Mouse (Mus musculus): ENCODE measurements around the gene Rxfp1. TPM values are rescaled to one million over a fixed set of nuclear protein-coding genes. Genes with fewer than 3 reads are reported as not detected.
"Not testable (repeated sequence)": the region's sequence is repeated elsewhere in the genome, so short reads cannot be mapped to it uniquely, and the experiment has no call there.

The Rxfp1 gene
- polyA plus RNA-seq, 1 experiment from 2014 or later: not detected

DNA sequence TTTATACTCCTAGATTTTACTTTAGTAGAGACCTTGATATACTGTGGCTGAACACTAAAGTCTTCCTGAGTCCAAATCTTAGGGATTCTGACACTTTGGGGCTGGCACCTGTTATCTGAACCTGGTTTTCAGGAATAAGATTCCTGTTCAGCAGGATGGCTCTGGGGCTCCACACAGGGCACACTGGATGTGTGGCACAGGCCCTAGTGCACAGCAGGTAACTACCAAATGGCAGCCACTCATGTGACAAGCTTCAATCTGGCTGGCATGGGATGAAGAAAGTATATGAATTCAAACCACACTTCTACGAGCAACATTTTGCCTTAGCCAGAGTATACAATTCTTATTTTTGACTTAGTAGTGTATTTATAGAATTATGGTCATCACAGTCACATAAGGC is 771 bp upstream of the Rxfp1 start:
- H3K4me3 ChIP-seq (replicated peaks; ENCODE audit: low read length): no peak overlapping the region

GRCm38 (mm10) chr3:79726506-79727075 is 11.1 kb downstream of the Rxfp1 start:
- Histone ChIP-seq H3K4me2 (ENCODE audit: low read depth, low read length) (no peak overlapping the region), H3K27ac (ENCODE audit: low read length) (no peak overlapping the region), H3K4me3 (replicated peaks; ENCODE audit: low read length) (no peak overlapping the region), H3K9me3 (replicated peaks; ENCODE audit: control insufficient read depth, low read length) (no peaks in the 10 kb centered on the region), H3K36me3 (ENCODE audit: control insufficient read depth, insufficient read depth, low read length) (no peaks in the 10 kb centered on the region), H3K27me3 (ENCODE audit: control insufficient read depth, insufficient read depth, low read length) (no peaks in the 10 kb centered on the region), H3K9ac (ENCODE audit: low read length) (no peak overlapping the region), H3K4me1 (ENCODE audit: control insufficient read depth, insufficient read depth, low read length) (no peaks in the 10 kb centered on the region)
- WGBS: 50% methylated on average over 14 of the region's 14 CpGs
- no peak for ATAC-seq (ENCODE audit: insufficient read depth, low FRiP score)

More for the DNA sequence above, 771 bp upstream of the Rxfp1 start:
- H3K27ac ChIP-seq (ENCODE audit: low read length): no peak overlapping the region
- no peak overlapping the region for H3K9ac ChIP-seq (ENCODE audit: low read length)
- H3K4me2 ChIP-seq (ENCODE audit: low read depth, low read length): no peak overlapping the region
- no peaks in the 10 kb centered on the region for H3K4me1 ChIP-seq (ENCODE audit: control insufficient read depth, insufficient read depth, low read length)
- ATAC-seq (ENCODE audit: insufficient read depth, low FRiP score): no peak
- WGBS: 83% methylated on average over 1 of the region's 1 CpGs
- H3K36me3 ChIP-seq (ENCODE audit: control insufficient read depth, insufficient read depth, low read length): no peaks in the 10 kb centered on the region
- H3K27me3 ChIP-seq (ENCODE audit: control insufficient read depth, insufficient read depth, low read length): no peaks in the 10 kb centered on the region
- no peaks in the 10 kb centered on the region for H3K9me3 ChIP-seq (replicated peaks; ENCODE audit: control insufficient read depth, low read length)

- 76% methylated on average over 4 of the region's 4 CpGs for WGBS
- Histone ChIP-seq H3K27ac (ENCODE audit: low read length) (no peak overlapping the region), H3K4me2 (ENCODE audit: low read depth, low read length) (no peak overlapping the region), H3K36me3 (ENCODE audit: control insufficient read depth, insufficient read depth, low read length) (no peaks in the 10 kb centered on the region), H3K9me3 (replicated peaks; ENCODE audit: control insufficient read depth, low read length) (no peaks in the 10 kb centered on the region), H3K4me3 (replicated peaks; ENCODE audit: low read length) (no peak overlapping the region), H3K27me3 (ENCODE audit: control insufficient read depth, insufficient read depth, low read length) (no peaks in the 10 kb centered on the region), H3K4me1 (ENCODE audit: control insufficient read depth, insufficient read depth, low read length) (no peaks in the 10 kb centered on the region), H3K9ac (ENCODE audit: low read length) (no peak overlapping the region)
- no peak for ATAC-seq (ENCODE audit: insufficient read depth, low FRiP score)
Observed at GRCm38 (mm10) chr3:79720756-79721484, 16.8 kb downstream of the Rxfp1 start.

- no peaks in the 10 kb centered on the region for H3K4me1 ChIP-seq (ENCODE audit: control insufficient read depth, insufficient read depth, low read length)
- no peak overlapping the region for H3K9ac ChIP-seq (ENCODE audit: low read length)
- peaks cover under 1% of the 10 kb centered on the region; the same call in 1 of the 2 replicates for H3K9me3 ChIP-seq (replicated peaks; ENCODE audit: control insufficient read depth, low read length)
- no peak for ATAC-seq (ENCODE audit: insufficient read depth, low FRiP score)
- H3K27me3 ChIP-seq (ENCODE audit: control insufficient read depth, insufficient read depth, low read length): no peaks in the 10 kb centered on the region
- no peaks in the 10 kb centered on the region for H3K36me3 ChIP-seq (ENCODE audit: control insufficient read depth, insufficient read depth, low read length)
- H3K4me3 ChIP-seq (replicated peaks; ENCODE audit: low read length): no peak overlapping the region
- no peak overlapping the region for H3K4me2 ChIP-seq (ENCODE audit: low read depth, low read length)
- no peak overlapping the region for H3K27ac ChIP-seq (ENCODE audit: low read length)
- WGBS: 85% methylated on average over 8 of the region's 8 CpGs
Observed at GRCm38 (mm10) chr3:79706436-79706835, 31.2 kb downstream of the Rxfp1 start.

GRCm38 (mm10) chr3:79703135-79703534 is 34.5 kb downstream of the Rxfp1 start:
- H3K36me3 ChIP-seq (ENCODE audit: control insufficient read depth, insufficient read depth, low read length): no peaks in the 10 kb centered on the region
- H3K27me3 ChIP-seq (ENCODE audit: control insufficient read depth, insufficient read depth, low read length): no peaks in the 10 kb centered on the region
- ATAC-seq (ENCODE audit: insufficient read depth, low FRiP score): no peak
- H3K4me1 ChIP-seq (ENCODE audit: control insufficient read depth, insufficient read depth, low read length): 0 out of 2 replicates have a peak, but pooled peaks cover 2% of the 10 kb centered on the region
- no peak overlapping the region for H3K27ac ChIP-seq (ENCODE audit: low read length)
- 76% methylated on average over 4 of the region's 4 CpGs for WGBS
- no peak overlapping the region for H3K9ac ChIP-seq (ENCODE audit: low read length)
- no peak overlapping the region for H3K4me2 ChIP-seq (ENCODE audit: low read depth, low read length)
- no peak overlapping the region for H3K4me3 ChIP-seq (replicated peaks; ENCODE audit: low read length)
- no peaks in the 10 kb centered on the region for H3K9me3 ChIP-seq (replicated peaks; ENCODE audit: control insufficient read depth, low read length)

GRCm38 (mm10) chr3:79691957-79692356 is 45.7 kb downstream of the Rxfp1 start:
- Histone ChIP-seq H3K36me3 (ENCODE audit: control insufficient read depth, insufficient read depth, low read length) (no peaks in the 10 kb centered on the region), H3K4me1 (ENCODE audit: control insufficient read depth, insufficient read depth, low read length) (no peaks in the 10 kb centered on the region), H3K27ac (ENCODE audit: low read length) (no peak overlapping the region), H3K9me3 (replicated peaks; ENCODE audit: control insufficient read depth, low read length) (0 out of 2 replicates have a peak, but pooled peaks cover 3% of the 10 kb centered on the region), H3K9ac (ENCODE audit: low read length) (no peak overlapping the region), H3K27me3 (ENCODE audit: control insufficient read depth, insufficient read depth, low read length) (no peaks in the 10 kb centered on the region), H3K4me2 (ENCODE audit: low read depth, low read length) (no peak overlapping the region), H3K4me3 (replicated peaks; ENCODE audit: low read length) (no peak overlapping the region)
- ATAC-seq (ENCODE audit: insufficient read depth, low FRiP score): no peak
- 92% methylated on average over 2 of the region's 2 CpGs for WGBS

- H3K36me3 ChIP-seq (ENCODE audit: control insufficient read depth, insufficient read depth, low read length): no peaks in the 10 kb centered on the region
- no peak for ATAC-seq (ENCODE audit: insufficient read depth, low FRiP score)
- no peak overlapping the region for H3K9ac ChIP-seq (ENCODE audit: low read length)
- H3K27ac ChIP-seq (ENCODE audit: low read length): no peak overlapping the region
- H3K4me2 ChIP-seq (ENCODE audit: low read depth, low read length): no peak overlapping the region
- no peaks in the 10 kb centered on the region for H3K4me1 ChIP-seq (ENCODE audit: control insufficient read depth, insufficient read depth, low read length)
- 75% methylated on average over 9 of the region's 9 CpGs for WGBS
- H3K4me3 ChIP-seq (replicated peaks; ENCODE audit: low read length): no peak overlapping the region
- H3K27me3 ChIP-seq (ENCODE audit: control insufficient read depth, insufficient read depth, low read length): no peaks in the 10 kb centered on the region
- H3K9me3 ChIP-seq (replicated peaks; ENCODE audit: control insufficient read depth, low read length): peaks cover 3% of the 10 kb centered on the region; the same call in 1 of the 2 replicates
Observed at GRCm38 (mm10) chr3:79690111-79690651, 47.5 kb downstream of the Rxfp1 start.

- not testable (repeated sequence) for H3K4me2 ChIP-seq (ENCODE audit: low read depth, low read length); ATAC-seq (ENCODE audit: insufficient read depth, low FRiP score); H3K36me3 ChIP-seq (ENCODE audit: control insufficient read depth, insufficient read depth, low read length); H3K4me1 ChIP-seq (ENCODE audit: control insufficient read depth, insufficient read depth, low read length); H3K9ac ChIP-seq (ENCODE audit: low read length); H3K9me3 ChIP-seq (replicated peaks; ENCODE audit: control insufficient read depth, low read length); H3K4me3 ChIP-seq (replicated peaks; ENCODE audit: low read length); H3K27ac ChIP-seq (ENCODE audit: low read length); H3K27me3 ChIP-seq (ENCODE audit: control insufficient read depth, insufficient read depth, low read length)
- WGBS: 70% methylated on average over 4 of the region's 4 CpGs
Observed at GRCm38 (mm10) chr3:79688101-79688500, 49.6 kb downstream of the Rxfp1 start.

DNA sequence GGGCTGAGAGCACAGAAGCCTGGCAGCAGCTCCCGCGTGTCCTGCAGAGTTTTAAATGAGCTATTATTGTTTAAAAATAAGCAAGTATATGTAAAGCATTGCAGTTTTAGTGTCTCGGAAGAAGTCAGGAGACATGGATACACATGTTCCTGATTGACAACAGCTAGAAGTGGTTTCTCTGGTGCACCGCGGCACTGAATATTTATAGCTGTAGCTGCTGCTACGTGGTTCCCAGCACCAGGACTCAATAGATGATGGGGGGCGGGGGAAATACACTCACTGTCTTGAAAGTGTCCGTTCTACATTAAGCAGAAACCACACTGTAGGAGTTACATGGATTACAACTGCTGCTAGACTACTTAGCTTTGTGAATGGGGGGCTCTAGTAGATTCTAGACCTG is 54.2 kb downstream of the Rxfp1 start:
- H3K4me2 ChIP-seq (ENCODE audit: low read depth, low read length): no peak overlapping the region
- no peak overlapping the region for H3K4me3 ChIP-seq (replicated peaks; ENCODE audit: low read length)
- no peaks in the 10 kb centered on the region for H3K27me3 ChIP-seq (ENCODE audit: control insufficient read depth, insufficient read depth, low read length)
- no peak for ATAC-seq (ENCODE audit: insufficient read depth, low FRiP score)
- 74% methylated on average over 8 of the region's 8 CpGs for WGBS
- H3K9me3 ChIP-seq (replicated peaks; ENCODE audit: control insufficient read depth, low read length): peaks cover 3% of the 10 kb centered on the region; the same call in 1 of the 2 replicates
- H3K27ac ChIP-seq (ENCODE audit: low read length): no peak overlapping the region
- no peaks in the 10 kb centered on the region for H3K36me3 ChIP-seq (ENCODE audit: control insufficient read depth, insufficient read depth, low read length)
- no peaks in the 10 kb centered on the region for H3K4me1 ChIP-seq (ENCODE audit: control insufficient read depth, insufficient read depth, low read length)
- H3K9ac ChIP-seq (ENCODE audit: low read length): no peak overlapping the region

Data from stomach, embryonic 16.5 days (tissue).